Mouse (Mus musculus) adrenal gland, postnatal 25 days (tissue): ENCODE results near the gene Spata31d1a. TPM values are rescaled to one million over a fixed set of nuclear protein-coding genes. Genes with fewer than 3 reads are reported as not detected.

Experiments
- DNase-seq: peaks from one replicate; pipeline ENCODE4 v3.0.0; 2021; ENCODE audit warnings: mixed read lengths
- total RNA-seq: library from RNA; stranded (reverse); gene quantifications from 2 replicates; pipeline ENCODE4 v1.2.3, GENCODE M21; 2021

Gene Spata31d1a
- total RNA-seq, 1 experiment from 2014 or later = not detected

- no peak for DNase-seq
Observed at GRCm38 (mm10) chr13:59663939-59664712, 46.0 kb downstream of the Spata31d1a start.

- no peak for DNase-seq
Observed at GRCm38 (mm10) chr13:59661966-59662365, 48.2 kb downstream of the Spata31d1a start.

GRCm38 (mm10) chr13:59661387-59661786, 48.7 kb downstream of the Spata31d1a start:
- no peak for DNase-seq

- DNase-seq = no peak
Observed at GRCm38 (mm10) chr13:59660371-59660770, 49.8 kb downstream of the Spata31d1a start.

- no peak for DNase-seq
Observed at GRCm38 (mm10) chr13:59657781-59658180, 52.3 kb downstream of the Spata31d1a start.

GRCm38 (mm10) chr13:59656975-59657388, 53.1 kb downstream of the Spata31d1a start:
- DNase-seq = no peak

GRCm38 (mm10) chr13:59656316-59656832, 53.8 kb downstream of the Spata31d1a start:
- DNase-seq = no peak

GRCm38 (mm10) chr13:59655718-59656315, 54.3 kb downstream of the Spata31d1a start:
- no peak for DNase-seq

- DNase-seq = no peak
Observed at GRCm38 (mm10) chr13:59654465-59654864, 55.7 kb downstream of the Spata31d1a start.

GRCm38 (mm10) chr13:59653136-59653535, 57.0 kb downstream of the Spata31d1a start:
- DNase-seq = no peak

- no peak for DNase-seq
Observed at GRCm38 (mm10) chr13:59652651-59653050, 57.5 kb downstream of the Spata31d1a start.

Other genes starting within 250 kb of the Spata31d1a start
- gene Agtpbp1, start 125.1 kb downstream of the Spata31d1a start, total RNA-seq = 38.4 and 38.7 TPM in 2 replicates
- 63.1 and 68.0 TPM in 2 replicates for gene Naa35, start 125.1 kb downstream of the Spata31d1a start, total RNA-seq
- 5.7 and 7.2 TPM in 2 replicates for gene Golm1, start 34.5 kb downstream of the Spata31d1a start, total RNA-seq
- not detected in 2 replicates for gene 4921517D22Rik, start 16.2 kb downstream of the Spata31d1a start, total RNA-seq
- gene Spata31d1b, start 2.0 kb upstream of the Spata31d1a start, total RNA-seq = not detected in 2 replicates
- not detected in 2 replicates for gene Spata31d1d, start 21.4 kb upstream of the Spata31d1a start, total RNA-seq
- not detected in 2 replicates for gene 1700014D04Rik, start 36.4 kb upstream of the Spata31d1a start, total RNA-seq
- gene Isca1, start 59.5 kb upstream of the Spata31d1a start, total RNA-seq = 82.8 and 99.6 TPM in 2 replicates
- gene Gm49354, start 71.9 kb upstream of the Spata31d1a start, total RNA-seq = not detected in 2 replicates
- 59.2 and 76.0 TPM in 2 replicates for gene Tut7, start 112.8 kb upstream of the Spata31d1a start, total RNA-seq